Mouse (Mus musculus) lung, postnatal 0 days (tissue): Measurements from ENCODE around the gene Tas2r119.

Experiments used
- CTCF ChIP-seq: IDR thresholded peaks from 2 replicates; pipeline ENCODE4 v1.5.1; 2016; ENCODE audit warnings: antibody characterized with exemption, mild to moderate bottlenecking
- EP300 ChIP-seq: IDR thresholded peaks from 2 replicates; pipeline ENCODE4 v1.6.1; 2016; ENCODE audit warnings: antibody characterized with exemption, mild to moderate bottlenecking, control low read depth

- TF ChIP-seq CTCF = no peak
- no peak for TF ChIP-seq EP300
Measured at GRCm38 (mm10) chr15:32198561-32198960, 21.5 kb downstream of the Tas2r119 start.
